Mouse (Mus musculus): Measurements from ENCODE around the gene Lifr. TPM values are rescaled to one million over a fixed set of nuclear protein-coding genes. Genes with fewer than 3 reads are reported as not detected.

Lifr gene
- polyA plus RNA-seq, 1 experiment from 2014 or later, result 28.1 TPM

GRCm38 (mm10) chr15:7150591-7150990 lies 60.2 kb downstream of the Lifr start:
- Histone ChIP-seq H3K27ac (replicated peaks) (no peak overlapping the region), H3K27me3 (no peaks in the 10 kb centered on the region), H3K9ac (no peak overlapping the region), H3K4me1 (replicated peaks) (peaks cover 35% of the 10 kb centered on the region), H3K4me2 (no peak overlapping the region), H3K36me3 (no peaks in the 10 kb centered on the region), H3K4me3 (no peak overlapping the region), H3K9me3 (no peaks in the 10 kb centered on the region)
- 93% methylated on average over 9 of the region's 9 CpGs for WGBS
- ATAC-seq (ENCODE audit: low read depth), result no peak

GRCm38 (mm10) chr15:7152116-7152760 lies 61.8 kb downstream of the Lifr start:
- no peak overlapping the region for H3K27ac ChIP-seq (replicated peaks)
- no peak for ATAC-seq (ENCODE audit: low read depth)
- no peaks in the 10 kb centered on the region for H3K27me3 ChIP-seq
- no peaks in the 10 kb centered on the region for H3K9me3 ChIP-seq
- H3K4me3 ChIP-seq, result no peak overlapping the region
- H3K36me3 ChIP-seq, result peaks cover 3% of the 10 kb centered on the region
- no peak overlapping the region for H3K4me2 ChIP-seq
- no peak overlapping the region for H3K9ac ChIP-seq
- peaks cover 23% of the 10 kb centered on the region for H3K4me1 ChIP-seq (replicated peaks)
- WGBS, result 78% methylated on average over 10 of the region's 10 CpGs

GRCm38 (mm10) chr15:7154010-7154736 lies 63.8 kb downstream of the Lifr start:
- Histone ChIP-seq H3K27me3 (no peaks in the 10 kb centered on the region), H3K4me3 (no peak overlapping the region), H3K4me2 (no peak overlapping the region), H3K27ac (replicated peaks) (0 out of 2 replicates have a peak overlapping the region, but pooled peaks have one; percentile 15), H3K9me3 (no peaks in the 10 kb centered on the region), H3K9ac (no peak overlapping the region), H3K4me1 (replicated peaks) (peaks cover 23% of the 10 kb centered on the region), H3K36me3 (peaks cover 23% of the 10 kb centered on the region)
- WGBS, result 82% methylated on average over 15 of the region's 15 CpGs
- ATAC-seq (ENCODE audit: low read depth), result no peak

- Histone ChIP-seq H3K27me3 (no peaks in the 10 kb centered on the region), H3K4me3 (no peak overlapping the region), H3K9ac (no peak overlapping the region), H3K27ac (replicated peaks) (no peak overlapping the region), H3K4me1 (replicated peaks) (peaks cover 23% of the 10 kb centered on the region), H3K9me3 (no peaks in the 10 kb centered on the region), H3K4me2 (no peak overlapping the region), H3K36me3 (peaks cover 28% of the 10 kb centered on the region)
- ATAC-seq (ENCODE audit: low read depth), result no peak
- 73% methylated on average over 7 of the region's 7 CpGs for WGBS
Measured at GRCm38 (mm10) chr15:7154737-7155090, 64.3 kb downstream of the Lifr start.

- Histone ChIP-seq H3K36me3 (peaks cover 37% of the 10 kb centered on the region), H3K4me2 (no peak overlapping the region), H3K4me3 (no peak overlapping the region), H3K9ac (no peak overlapping the region), H3K4me1 (replicated peaks) (peaks cover 12% of the 10 kb centered on the region), H3K27me3 (no peaks in the 10 kb centered on the region), H3K9me3 (no peaks in the 10 kb centered on the region), H3K27ac (replicated peaks) (no peak overlapping the region)
- WGBS, result 97% methylated on average over 6 of the region's 6 CpGs
- no peak for ATAC-seq (ENCODE audit: low read depth)
Measured at GRCm38 (mm10) chr15:7157658-7158057, 67.2 kb downstream of the Lifr start.

GRCm38 (mm10) chr15:7159869-7160268 lies 69.5 kb downstream of the Lifr start:
- Histone ChIP-seq H3K4me2 (no peak overlapping the region), H3K27me3 (no peaks in the 10 kb centered on the region), H3K36me3 (peaks cover 47% of the 10 kb centered on the region), H3K27ac (replicated peaks) (no peak overlapping the region), H3K9me3 (no peaks in the 10 kb centered on the region), H3K9ac (no peak overlapping the region), H3K4me3 (no peak overlapping the region), H3K4me1 (replicated peaks) (peaks cover 6% of the 10 kb centered on the region)
- no peak for ATAC-seq (ENCODE audit: low read depth)
- whole genome bisulfite sequencing, result 89% methylated on average over 9 of the region's 9 CpGs

- no peak for ATAC-seq (ENCODE audit: low read depth)
- Histone ChIP-seq H3K4me3 (no peak overlapping the region), H3K4me2 (no peak overlapping the region), H3K27me3 (no peaks in the 10 kb centered on the region), H3K36me3 (peaks cover 49% of the 10 kb centered on the region), H3K4me1 (replicated peaks) (0 out of 2 replicates have a peak, but pooled peaks cover 4% of the 10 kb centered on the region), H3K27ac (replicated peaks) (no peak overlapping the region), H3K9me3 (no peaks in the 10 kb centered on the region), H3K9ac (no peak overlapping the region)
- 86% methylated on average over 8 of the region's 8 CpGs for WGBS
Measured at GRCm38 (mm10) chr15:7160321-7160720, 69.9 kb downstream of the Lifr start.

GRCm38 (mm10) chr15:7163851-7164250 lies 73.4 kb downstream of the Lifr start:
- Histone ChIP-seq H3K27me3 (no peaks in the 10 kb centered on the region), H3K9me3 (no peaks in the 10 kb centered on the region), H3K9ac (no peak overlapping the region), H3K4me2 (no peak overlapping the region), H3K4me1 (replicated peaks) (0 out of 2 replicates have a peak, but pooled peaks cover 4% of the 10 kb centered on the region), H3K36me3 (peaks cover 61% of the 10 kb centered on the region), H3K27ac (replicated peaks) (no peak overlapping the region), H3K4me3 (no peak overlapping the region)
- WGBS, result 75% methylated on average over 6 of the region's 6 CpGs
- ATAC-seq (ENCODE audit: low read depth), result no peak

- no peaks in the 10 kb centered on the region for H3K9me3 ChIP-seq
- H3K4me3 ChIP-seq, result no peak overlapping the region
- ATAC-seq (ENCODE audit: low read depth), result no peak
- H3K27me3 ChIP-seq, result no peaks in the 10 kb centered on the region
- 0 out of 2 replicates have a peak, but pooled peaks cover 4% of the 10 kb centered on the region for H3K4me1 ChIP-seq (replicated peaks)
- H3K27ac ChIP-seq (replicated peaks), result no peak overlapping the region
- no peak overlapping the region for H3K4me2 ChIP-seq
- WGBS, result 93% methylated on average over 9 of the region's 9 CpGs
- H3K9ac ChIP-seq, result no peak overlapping the region
- peaks cover 61% of the 10 kb centered on the region for H3K36me3 ChIP-seq
Measured at GRCm38 (mm10) chr15:7166735-7167134, 76.3 kb downstream of the Lifr start.

GRCm38 (mm10) chr15:7167238-7167905 lies 77.0 kb downstream of the Lifr start:
- 89% methylated on average over 10 of the region's 10 CpGs for WGBS
- Histone ChIP-seq H3K4me2 (no peak overlapping the region), H3K27ac (replicated peaks) (no peak overlapping the region), H3K4me1 (replicated peaks) (0 out of 2 replicates have a peak, but pooled peaks cover 4% of the 10 kb centered on the region), H3K36me3 (peaks cover 61% of the 10 kb centered on the region), H3K4me3 (no peak overlapping the region), H3K9ac (no peak overlapping the region), H3K27me3 (no peaks in the 10 kb centered on the region), H3K9me3 (no peaks in the 10 kb centered on the region)
- no peak for ATAC-seq (ENCODE audit: low read depth)

- Histone ChIP-seq H3K27me3 (no peaks in the 10 kb centered on the region), H3K9ac (no peak overlapping the region), H3K4me3 (no peak overlapping the region), H3K4me1 (replicated peaks) (0 out of 2 replicates have a peak, but pooled peaks cover 4% of the 10 kb centered on the region), H3K27ac (replicated peaks) (no peak overlapping the region), H3K36me3 (peaks cover 64% of the 10 kb centered on the region), H3K9me3 (no peaks in the 10 kb centered on the region), H3K4me2 (no peak overlapping the region)
- ATAC-seq (ENCODE audit: low read depth), result no peak
- 69% methylated on average over 11 of the region's 11 CpGs for WGBS
Measured at GRCm38 (mm10) chr15:7167906-7168532, 77.6 kb downstream of the Lifr start.

- Histone ChIP-seq H3K9ac (no peak overlapping the region), H3K9me3 (no peaks in the 10 kb centered on the region), H3K27me3 (no peaks in the 10 kb centered on the region), H3K36me3 (peaks cover 50% of the 10 kb centered on the region), H3K4me2 (no peak overlapping the region), H3K27ac (replicated peaks) (no peak overlapping the region), H3K4me1 (replicated peaks) (no peaks in the 10 kb centered on the region), H3K4me3 (no peak overlapping the region)
- ATAC-seq (ENCODE audit: low read depth), result no peak
- WGBS, result 61% methylated on average over 2 of the region's 2 CpGs
Measured at GRCm38 (mm10) chr15:7172875-7173274, 82.5 kb downstream of the Lifr start.

Measured in neural tube, embryonic 13.5 days (tissue).